Mouse (Mus musculus) cerebellum, adult 9-11 months (tissue): ENCODE data around the gene Gnl3l.

Experiments used
- DNase-seq: peaks from one replicate; pipeline ENCODE4 v3.0.0; 2022

Gene Gnl3l

GRCm38 (mm10) chrX:150956016-150956415 is 61.1 kb downstream of the Gnl3l start:
- DNase-seq = no peak

DNA sequence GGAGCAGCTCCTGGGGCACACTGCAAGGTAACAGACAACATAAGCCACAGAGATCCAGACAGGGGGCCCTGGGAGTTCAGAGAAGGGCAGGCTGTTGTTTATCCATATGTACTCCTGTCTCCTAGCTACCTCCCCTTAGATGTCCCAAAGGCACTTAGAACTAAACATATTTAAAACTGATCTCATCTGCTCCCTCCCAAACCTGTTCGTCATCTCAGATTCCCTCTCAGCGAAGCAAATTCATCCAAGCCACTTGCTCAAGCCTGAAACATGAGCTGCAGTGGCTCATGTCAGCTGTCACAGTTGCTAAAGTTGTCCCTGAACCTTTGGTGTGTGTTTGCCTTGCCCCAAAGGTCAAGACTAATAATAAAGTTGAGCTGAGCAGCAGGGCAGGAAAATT is 61.7 kb downstream of the Gnl3l start:
- DNase-seq = no peak

DNA sequence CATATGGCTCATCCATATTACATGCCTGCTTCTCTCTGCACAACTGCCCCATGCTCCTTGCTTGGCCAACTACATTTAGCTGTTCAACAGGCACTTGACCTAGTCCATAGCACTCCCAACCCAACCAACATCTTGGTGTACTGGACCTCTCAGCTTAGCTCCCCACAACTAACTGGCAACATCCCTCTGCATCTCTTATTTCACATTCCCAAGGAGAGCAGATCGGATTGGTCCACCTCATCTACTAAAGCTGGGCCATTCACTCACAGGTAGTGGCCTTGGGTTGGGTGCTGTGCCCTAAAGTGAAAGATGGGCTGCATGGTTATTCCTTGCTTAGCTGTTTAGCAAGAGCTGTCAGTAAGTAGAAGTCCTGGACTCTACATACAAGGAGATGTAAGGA is 62.4 kb downstream of the Gnl3l start:
- DNase-seq = no peak
